Mouse (Mus musculus) embryonic stem cell, embryonic (primary cell): ENCODE measurements at regions not wholly inside any gene's neighbourhood (a gene's known extent, or its start where the extent isn't known, plus 50 kb on each side); places are given as distances from the start of the nearest gene placed in this dataset.

Experiments
- CTCF ChIA-PET, 4 experiments: fragments of 300-600 bp in 2 of 4; fragments of 350-600 bp in 2 of 4; sonication (Branson Sonifier 250); formaldehyde crosslinking; loops; one replicate each; lab custom pipeline; 2022; ENCODE audit warnings: inconsistent platforms in 2 of 4; lab: Charles Lee
- POLR2A ChIA-PET, 4 experiments: fragments of 300-600 bp in 2 of 4; fragments of 350-600 bp in 2 of 4; sonication (Branson Sonifier 250); formaldehyde crosslinking; loops; one replicate each; lab custom pipeline; 2022; ENCODE audit warnings: antibody characterized with exemption in 4 of 4, inconsistent platforms in 1 of 4; lab: Charles Lee

DNA sequence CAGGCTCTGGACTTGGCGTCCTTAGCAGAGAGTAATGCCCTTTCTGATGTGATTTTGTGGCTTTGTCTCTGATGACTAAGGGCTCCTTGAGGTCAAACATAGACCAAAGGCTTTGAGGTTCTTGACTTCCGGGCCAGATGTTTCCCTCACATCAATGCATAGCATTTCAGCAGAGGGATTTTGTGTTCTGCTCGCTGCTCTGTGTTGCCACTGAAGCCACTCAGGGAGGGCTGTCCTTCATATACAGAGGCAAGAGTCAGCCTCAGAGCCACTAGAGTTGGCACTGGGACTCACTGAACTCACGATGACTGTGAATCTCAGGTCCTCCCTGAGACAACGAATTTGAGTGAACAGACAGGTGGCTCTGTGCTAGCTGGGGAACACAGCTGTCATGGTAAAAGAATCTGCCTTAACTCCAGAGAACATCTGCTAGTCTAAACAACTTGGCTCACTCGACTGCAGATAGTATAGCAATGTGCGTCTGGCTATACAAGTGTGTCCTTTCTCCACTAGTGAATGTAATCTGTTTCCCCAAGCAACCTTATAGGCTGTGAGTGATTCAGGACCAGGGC, 74.3 kb downstream of the Gp2 start:
- CTCF ChIA-PET: no interaction called here
- POLR2A ChIA-PET: no interaction called here

DNA sequence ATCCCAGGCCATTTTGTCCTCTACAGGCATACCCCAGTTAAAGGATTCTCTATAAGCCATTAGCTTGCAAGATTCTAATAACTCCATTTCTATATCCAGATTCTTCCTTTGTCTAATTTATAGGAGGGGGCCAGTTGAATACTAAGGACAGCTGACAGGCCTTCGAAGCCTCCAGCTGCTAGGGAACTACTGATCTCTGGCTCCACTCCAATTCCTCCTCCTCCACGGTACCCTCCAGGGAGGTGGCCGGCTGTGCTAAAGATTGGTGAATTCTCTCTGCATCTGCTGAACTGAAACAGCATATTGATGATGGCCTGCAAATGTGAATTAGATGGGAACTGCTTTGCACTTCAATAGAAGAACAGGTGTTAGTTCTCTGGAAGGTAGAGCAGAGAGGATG, 79.2 kb downstream of the Gp2 start:
- POLR2A ChIA-PET: no interaction called here
- CTCF ChIA-PET: no interaction called here

DNA sequence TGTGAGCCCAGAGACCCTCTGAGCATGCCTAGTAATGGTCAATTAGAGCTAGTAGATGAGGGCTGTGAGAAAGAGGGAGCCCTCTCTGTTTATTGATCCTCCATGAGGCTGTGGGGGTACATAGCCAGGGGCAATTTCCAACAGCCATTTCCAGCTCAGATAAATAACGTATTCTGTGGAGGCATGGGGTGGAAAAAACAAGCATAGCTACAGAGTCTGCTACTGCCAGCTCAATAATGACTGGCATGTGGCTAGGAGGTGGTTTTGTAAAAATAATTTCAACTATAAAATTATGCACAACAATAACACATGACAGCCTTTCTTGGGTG, 94.9 kb downstream of the Gp2 start:
- POLR2A ChIA-PET: no interaction called here
- CTCF ChIA-PET: interaction anchor here in 2 of 4 experiments (0.6 to 0.8 kb wide), 2 partner anchors 13 to 222 kb away, joined by 3 to 4 read pairs; no protein-coding TSS in a partner anchor

DNA sequence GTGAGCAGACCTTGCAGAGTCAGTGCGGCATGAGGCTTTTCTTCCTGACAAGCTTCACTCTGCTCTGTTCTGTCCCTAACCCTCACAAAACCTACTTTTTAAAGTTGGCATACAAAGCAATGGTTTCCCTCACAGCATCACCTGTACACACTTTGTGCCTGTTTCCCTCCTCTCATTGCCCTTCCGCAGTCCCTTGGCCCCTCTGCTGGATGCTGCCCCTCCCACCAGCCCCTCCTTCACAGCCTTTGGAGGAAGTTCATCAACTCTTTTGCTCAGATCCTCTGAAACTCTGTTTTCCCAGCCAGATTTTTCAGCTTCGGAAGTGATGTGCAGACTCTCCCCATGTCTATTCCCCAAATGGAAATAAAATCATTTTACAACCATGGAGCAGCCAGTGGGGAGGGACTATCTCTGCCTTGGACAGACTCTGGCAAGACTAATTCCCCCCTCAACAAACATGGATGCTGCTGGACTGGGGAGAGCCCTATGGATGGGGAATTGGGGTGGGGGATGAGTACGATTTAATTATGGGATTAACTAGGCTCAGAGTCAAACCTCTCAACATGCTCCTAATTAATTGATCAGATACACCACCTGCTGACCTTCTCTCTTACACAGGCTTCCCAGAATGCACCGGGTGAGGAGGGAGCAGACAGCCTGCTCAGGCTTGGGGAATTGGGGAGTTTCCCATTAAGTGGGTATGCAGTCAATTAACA, 95.4 kb downstream of the Gp2 start:
- ChIA-PET CTCF (interaction anchor here in 1 of 4 experiments (0.8 kb wide), 1 partner anchor 12 kb away, joined by 3 read pairs; no protein-coding TSS in a partner anchor), POLR2A (no interaction called here)

DNA sequence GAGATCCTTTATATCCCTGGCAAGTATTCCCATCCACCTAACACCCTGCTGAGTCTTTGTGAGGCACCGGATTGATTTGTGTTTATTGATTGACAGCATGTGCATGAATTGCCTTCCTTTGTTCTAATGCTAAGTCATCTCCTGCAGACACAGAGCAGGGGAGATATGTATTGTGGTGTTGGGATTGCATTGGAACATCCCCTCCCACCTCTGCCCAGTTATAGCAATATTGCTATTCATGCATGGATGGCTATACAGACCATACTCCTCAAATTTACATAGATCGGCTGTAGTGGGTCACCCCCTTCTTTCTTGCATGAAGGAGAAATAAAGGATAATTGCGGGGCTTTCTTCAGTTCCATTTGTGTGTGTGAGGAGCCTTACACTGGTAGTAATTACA, 101.7 kb downstream of the Gp2 start:
- CTCF ChIA-PET: interaction anchor here in 1 of 4 experiments (0.5 kb wide), 1 partner anchor 553 kb away, joined by 5 read pairs; no protein-coding TSS in a partner anchor

DNA sequence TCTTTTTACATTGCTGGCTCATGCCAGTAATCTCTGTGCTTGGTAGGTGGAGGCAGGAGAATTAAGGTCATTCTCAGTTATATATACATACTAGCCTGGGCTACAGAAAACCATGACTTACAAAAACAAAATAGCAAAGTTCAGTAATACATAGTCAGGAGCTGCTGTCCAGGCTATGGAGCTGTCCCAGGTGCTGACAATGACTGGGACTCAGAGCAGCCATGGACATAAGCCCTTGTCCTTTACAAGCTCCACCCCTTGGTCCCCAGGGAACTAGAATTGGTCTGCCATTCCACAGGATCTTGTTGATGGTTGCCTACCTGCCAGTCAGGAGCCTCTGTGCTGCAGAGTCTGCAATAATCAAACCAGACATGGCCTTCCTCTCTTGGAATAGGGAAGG, 102.8 kb downstream of the Gp2 start:
- POLR2A ChIA-PET: interaction anchor here in 1 of 4 experiments (0.7 kb wide), 1 partner anchor 70 kb away, joined by 3 read pairs; no protein-coding TSS in a partner anchor
- CTCF ChIA-PET: interaction anchor here in 2 of 4 experiments (0.6 to 1.1 kb wide), 3 partner anchors 157 to 908 kb away, joined by 3 read pairs; no protein-coding TSS in a partner anchor

More for the DNA sequence above, 101.7 kb downstream of the Gp2 start:
- POLR2A ChIA-PET: no interaction called here

DNA sequence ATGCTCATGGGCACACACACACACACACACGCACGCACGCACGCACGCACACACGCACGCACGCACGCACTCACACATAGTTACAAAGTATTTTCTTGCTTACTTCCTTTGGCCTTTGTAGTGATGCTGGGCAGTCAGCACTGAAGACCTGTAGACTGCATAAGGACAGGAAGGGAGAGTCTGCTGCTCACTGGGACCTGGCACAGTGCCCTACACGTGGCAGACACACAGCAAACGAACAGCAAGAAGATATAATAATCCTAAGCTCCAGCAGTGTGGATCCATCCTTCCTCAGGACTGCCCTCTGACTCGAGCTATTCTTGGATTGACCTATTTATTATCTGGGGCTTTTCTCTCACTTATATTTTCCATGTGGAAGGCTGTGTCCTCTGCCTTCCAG, 106.5 kb downstream of the Gp2 start:
- ChIA-PET CTCF (no interaction called here), POLR2A (interaction anchor here in 1 of 4 experiments (0.6 kb wide), 1 partner anchor 10 kb away, joined by 3 read pairs; no protein-coding TSS in a partner anchor)

DNA sequence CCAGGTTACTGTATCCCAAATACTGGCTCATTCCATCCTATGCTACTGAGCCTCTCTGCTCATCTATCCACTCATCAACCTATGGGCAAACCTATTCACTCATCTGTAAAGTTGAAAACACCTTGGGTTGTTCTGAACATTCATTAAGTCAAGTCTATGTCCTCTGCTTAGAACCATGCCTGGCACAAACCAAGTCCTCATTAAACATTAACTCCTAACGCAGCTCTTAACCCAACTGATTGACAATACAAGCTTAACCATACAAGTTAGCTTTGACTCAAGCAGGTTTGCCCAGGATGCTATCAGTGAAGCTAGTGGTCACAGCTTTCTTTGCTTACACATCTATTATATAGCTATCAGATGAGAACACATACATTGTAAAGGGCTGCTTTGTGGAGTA, 108.4 kb downstream of the Gp2 start:
- ChIA-PET POLR2A (no interaction called here), CTCF (interaction anchor here in 1 of 4 experiments (0.8 kb wide), 1 partner anchor 13 kb away, joined by 3 read pairs; no protein-coding TSS in a partner anchor)

DNA sequence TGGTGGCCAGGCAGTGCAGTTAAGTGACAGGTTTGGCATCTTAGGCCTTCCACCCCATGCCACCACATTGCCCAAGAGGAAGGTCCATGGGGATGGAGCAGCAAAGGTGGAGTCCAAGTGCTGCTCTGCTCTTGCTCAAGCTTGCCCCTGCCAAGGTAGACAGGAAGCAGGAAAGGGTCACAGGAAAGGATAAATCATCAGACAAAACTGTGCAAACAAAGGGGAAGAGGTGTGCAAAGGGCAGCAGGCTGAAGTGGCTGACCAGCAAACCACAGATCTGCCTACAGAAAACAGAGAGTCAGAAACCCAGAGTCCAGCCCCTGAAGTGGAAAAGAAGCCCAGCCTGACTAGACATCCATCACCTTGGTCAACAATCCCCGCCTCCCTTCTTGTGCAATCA, 115.7 kb downstream of the Gp2 start:
- CTCF ChIA-PET: interaction anchor here in 1 of 4 experiments (0.6 kb wide), 1 partner anchor 652 kb away, joined by 3 read pairs; no protein-coding TSS in a partner anchor
- POLR2A ChIA-PET: no interaction called here

DNA sequence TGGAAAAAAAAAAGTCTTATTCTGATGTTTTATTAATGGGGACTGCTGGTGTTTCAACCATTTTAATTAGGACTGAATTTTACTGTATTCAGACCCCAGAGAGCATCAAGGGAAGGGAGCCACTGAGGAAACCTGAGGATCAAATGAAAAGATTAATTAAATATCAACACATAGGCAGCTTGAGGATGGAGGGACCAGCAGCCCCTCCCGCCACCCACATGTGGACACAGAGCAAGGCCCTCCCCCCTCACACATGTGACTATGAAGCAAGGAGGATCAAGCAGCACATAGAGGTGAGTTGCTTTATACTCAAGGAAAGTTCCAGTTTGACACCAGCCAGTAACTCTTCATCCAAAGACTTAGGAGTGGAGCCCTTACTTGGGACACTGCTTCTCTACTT, 126.0 kb downstream of the Gp2 start:
- ChIA-PET CTCF (interaction anchor here in 1 of 4 experiments (0.5 kb wide), 1 partner anchor 48 kb away, joined by 3 read pairs; no protein-coding TSS in a partner anchor), POLR2A (no interaction called here)

DNA sequence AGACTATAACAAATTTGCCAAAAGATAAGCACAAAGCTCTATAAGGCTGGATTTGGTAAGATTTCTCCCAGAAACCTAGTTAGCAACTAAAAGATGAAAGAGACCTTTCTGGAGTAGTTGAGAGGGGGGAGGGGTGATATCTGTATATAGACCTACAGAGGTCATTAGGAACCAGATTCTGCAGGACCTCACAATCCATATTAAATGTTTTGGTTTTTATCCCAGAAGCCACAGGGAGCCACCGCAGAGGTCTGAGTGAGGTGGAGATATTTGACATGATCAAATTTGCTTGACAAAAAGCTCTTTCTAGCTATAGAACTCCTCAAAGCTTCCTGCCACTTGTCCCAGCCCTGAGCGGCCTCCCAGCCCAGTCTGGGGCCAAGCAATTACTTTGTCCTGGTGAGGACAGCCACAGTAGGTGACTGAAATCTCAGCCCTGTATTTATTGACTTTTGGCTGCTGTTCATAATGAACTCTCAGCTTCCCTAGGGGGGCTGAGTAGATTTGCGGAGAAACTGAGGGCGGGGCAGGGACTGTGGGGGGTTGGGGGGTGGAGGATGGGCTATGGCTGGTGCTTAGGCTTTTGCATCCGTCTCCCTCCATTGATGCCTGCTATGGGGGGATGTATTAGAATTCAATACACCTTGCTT, 128.5 kb downstream of the Gp2 start:
- CTCF ChIA-PET: no interaction called here
- POLR2A ChIA-PET: interaction anchor here in 2 of 4 experiments (0.5 to 1.0 kb wide), 2 partner anchors 15 to 383 kb away, joined by 3 read pairs; no protein-coding TSS in a partner anchor

DNA sequence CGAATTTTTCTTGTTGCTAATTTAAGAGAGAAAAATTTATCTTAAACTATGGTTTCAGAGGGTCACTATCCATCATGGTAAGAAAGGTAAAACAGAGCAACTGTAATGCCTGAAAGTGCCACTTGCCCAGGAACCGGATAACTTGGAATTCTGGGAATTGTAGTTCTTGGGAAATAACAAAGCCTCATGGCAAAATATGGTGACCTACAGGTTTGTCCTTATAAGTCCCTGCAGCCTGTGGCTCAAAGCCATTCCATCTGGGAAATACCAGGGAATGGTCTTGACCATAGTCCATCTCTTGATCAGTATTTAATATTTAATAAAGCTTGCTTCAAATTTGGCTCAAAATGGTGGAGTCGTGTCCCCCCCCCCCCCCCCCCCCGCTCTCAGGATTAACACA, 111.9 kb upstream of the Gpr139 start:
- ChIA-PET CTCF (no interaction called here), POLR2A (no interaction called here)

DNA sequence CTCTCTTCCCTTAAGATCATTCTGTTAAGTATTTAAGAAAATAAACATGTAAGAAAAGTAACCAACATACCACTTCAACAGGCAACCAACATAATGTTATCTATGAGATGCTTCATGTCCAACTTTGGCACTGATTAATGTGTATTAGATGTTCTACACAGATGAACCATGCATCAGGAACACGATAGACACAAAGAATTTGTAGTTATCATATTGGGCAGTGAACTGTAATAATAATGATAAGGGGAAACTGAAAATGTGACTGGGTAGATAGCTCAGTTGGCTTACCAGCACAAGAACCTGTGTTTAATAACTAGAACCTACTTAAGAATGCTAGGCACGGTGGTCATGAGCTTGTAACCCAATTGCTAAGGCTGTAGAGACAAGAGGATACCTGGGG, 107.0 kb upstream of the Gpr139 start:
- POLR2A ChIA-PET: no interaction called here

DNA sequence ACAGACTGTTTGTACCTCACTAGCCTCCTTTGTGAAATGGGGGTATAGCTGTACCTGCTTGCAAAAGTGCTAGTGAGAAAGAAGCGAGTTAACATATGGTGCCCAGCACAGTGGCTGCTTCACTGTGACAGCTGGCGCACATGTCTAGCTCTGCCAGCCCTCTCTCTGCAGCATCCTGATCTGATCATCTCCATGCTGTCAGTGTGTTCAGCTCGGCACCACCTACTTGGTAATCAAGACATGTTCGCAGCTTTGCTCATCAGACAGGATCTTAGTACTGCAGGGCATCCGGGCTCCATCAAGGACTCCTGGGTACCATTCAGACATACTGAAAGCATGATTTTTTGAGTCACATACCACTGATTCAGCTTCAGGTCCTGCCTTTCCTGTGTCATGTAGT, 100.9 kb upstream of the Gpr139 start:
- CTCF ChIA-PET: interaction anchor here in 1 of 4 experiments (0.6 kb wide), 1 partner anchor 48 kb away, joined by 3 read pairs; no protein-coding TSS in a partner anchor
- POLR2A ChIA-PET: interaction anchor here in 1 of 4 experiments (0.9 to 1.3 kb wide), 2 partner anchors 10 to 71 kb away, joined by 3 to 4 read pairs; no protein-coding TSS in a partner anchor

More for the DNA sequence above, 107.0 kb upstream of the Gpr139 start:
- CTCF ChIA-PET: no interaction called here

DNA sequence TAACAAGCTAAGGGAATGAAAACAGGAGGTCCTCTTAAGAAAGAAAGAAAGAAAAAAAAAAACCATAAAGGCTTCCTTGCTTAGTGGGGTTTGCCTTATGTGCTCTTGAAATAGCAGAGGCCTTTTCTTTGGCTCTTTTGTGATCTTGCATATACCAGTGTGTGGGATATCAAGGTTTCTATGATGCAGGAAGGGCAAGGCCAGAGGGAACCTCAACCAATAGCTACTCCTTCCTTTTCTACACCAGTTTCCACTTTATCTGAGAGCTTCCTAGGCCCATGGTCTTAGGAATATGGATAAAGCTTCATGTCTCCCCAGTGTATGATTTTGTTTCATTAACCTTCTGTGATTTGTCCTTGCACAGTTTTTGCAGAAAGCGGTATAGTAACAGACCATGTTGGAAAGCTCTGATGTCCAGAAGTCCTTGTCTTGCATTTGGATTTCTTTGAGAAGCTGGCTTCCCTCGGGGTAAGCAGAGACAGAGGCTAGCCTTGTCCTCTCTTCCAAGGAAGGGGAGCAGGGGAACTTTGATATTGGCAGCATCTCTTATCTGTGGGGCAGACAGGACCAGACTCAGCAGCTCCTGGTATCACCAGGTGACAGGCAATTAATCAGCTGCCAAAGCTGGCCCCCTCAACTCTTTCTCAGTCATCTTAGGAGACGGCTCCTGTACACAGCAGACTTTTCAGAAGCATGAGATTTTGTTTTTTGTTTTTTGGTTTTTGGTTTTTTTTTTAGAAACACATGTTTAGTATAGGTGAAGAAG, 95.7 kb upstream of the Gpr139 start:
- POLR2A ChIA-PET: interaction anchor here in 1 of 4 experiments (0.7 kb wide), 1 partner anchor 338 kb away, joined by 3 read pairs; no protein-coding TSS in a partner anchor
- CTCF ChIA-PET: interaction anchor here in 2 of 4 experiments (0.5 to 0.9 kb wide), 3 partner anchors 33 to 919 kb away, joined by 3 read pairs; no protein-coding TSS in a partner anchor

DNA sequence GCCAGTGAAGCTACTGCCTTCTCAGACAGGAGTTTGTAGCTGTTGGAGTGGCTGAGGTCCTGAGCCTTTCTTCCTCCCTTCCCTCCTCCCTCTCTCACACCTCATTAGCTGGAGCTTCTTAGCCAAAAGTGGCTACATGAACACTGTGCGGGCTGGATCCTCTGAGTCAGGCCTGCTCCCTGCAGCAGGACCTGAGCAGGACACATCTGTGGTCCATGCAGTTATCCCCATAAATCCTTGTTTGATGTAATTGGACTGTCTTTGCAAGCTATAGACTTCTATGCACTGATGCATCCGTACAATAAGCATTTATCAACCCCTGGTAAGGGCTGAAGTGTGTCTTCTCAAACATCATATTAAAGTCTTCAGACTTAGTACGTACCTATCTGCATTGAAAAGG, 88.2 kb upstream of the Gpr139 start:
- CTCF ChIA-PET: no interaction called here
- POLR2A ChIA-PET: no interaction called here

DNA sequence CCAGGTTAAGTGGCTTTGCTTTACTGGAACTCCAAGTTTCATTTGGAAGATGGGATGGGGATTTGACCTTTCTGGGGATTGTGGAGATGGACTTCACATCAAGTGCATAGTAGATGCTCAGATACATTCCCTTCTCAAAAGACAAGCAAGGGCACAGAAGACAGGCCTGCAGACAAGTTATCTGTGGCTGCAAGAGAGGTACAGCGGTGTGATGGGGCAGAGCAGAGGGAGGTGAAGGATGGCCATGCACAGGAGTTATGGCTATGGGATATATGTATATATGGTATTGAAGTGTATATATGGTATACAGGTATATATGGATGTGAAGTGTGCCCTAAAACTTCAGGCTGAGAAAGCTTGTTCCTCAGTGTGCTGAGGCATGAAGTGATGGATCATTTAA, 87.0 kb upstream of the Gpr139 start:
- ChIA-PET POLR2A (no interaction called here), CTCF (no interaction called here)

DNA sequence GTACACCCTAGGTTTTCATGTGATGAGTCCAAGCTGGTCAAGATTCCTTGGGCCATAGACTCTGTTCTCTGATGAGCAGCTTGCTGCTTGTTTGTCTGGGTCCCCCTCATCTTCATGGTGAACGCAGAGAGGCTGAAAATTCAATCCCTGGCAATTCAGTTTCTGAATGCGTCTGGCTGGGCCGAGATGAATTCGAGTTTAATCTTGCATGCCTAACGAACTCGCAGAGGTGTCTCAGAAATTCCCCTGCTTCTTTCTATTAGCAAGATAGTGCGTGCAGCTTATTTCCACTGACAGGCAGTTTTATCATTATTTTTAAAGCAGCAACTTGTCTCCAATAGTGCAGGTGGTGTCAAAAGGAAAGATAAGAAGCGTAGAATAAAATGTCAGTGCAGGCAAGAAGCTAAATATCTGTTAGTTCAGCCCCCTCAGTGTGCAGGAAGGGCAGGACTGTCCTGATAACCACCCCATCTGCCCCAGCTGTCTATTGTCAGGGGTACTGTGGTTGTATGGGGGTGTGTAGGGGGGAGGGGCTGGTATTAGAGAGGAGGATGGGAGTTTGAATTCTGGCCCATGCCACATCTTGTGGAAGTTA, 86.5 kb upstream of the Gpr139 start:
- POLR2A ChIA-PET: no interaction called here
- CTCF ChIA-PET: no interaction called here
